Mouse (Mus musculus): ENCODE data around the gene Acad12. TPM values are rescaled to one million over a fixed set of nuclear protein-coding genes. Genes with fewer than 3 reads are reported as not detected.

Acad12 gene
- total RNA-seq, 2 experiments from 2014 or later, result 21.3 to 22.4 TPM

GRCm38 (mm10) chr5:121586400-121587039 is 32.2 kb downstream of the Acad12 start:
- intact Hi-C loops (cut with DNase I), result no loop called here
- peak; percentile 51 to 56 for DNase-seq

- no peak for DNase-seq
- intact Hi-C loops (cut with DNase I), result no loop called here
These were observed 33.0 kb downstream of the Acad12 start for GRCm38 (mm10) chr5:121585699-121586098.

GRCm38 (mm10) chr5:121585005-121585404 is 33.7 kb downstream of the Acad12 start:
- intact Hi-C loops (cut with DNase I), result no loop called here
- DNase-seq, result no peak

GRCm38 (mm10) chr5:121583765-121584501 is 34.8 kb downstream of the Acad12 start:
- intact Hi-C loops (cut with DNase I), result no loop called here
- DNase-seq, result peak; percentile 97 to 98

- DNase-seq, result no peak
- intact Hi-C loops (cut with DNase I), result no loop called here
These were observed 36.8 kb downstream of the Acad12 start for GRCm38 (mm10) chr5:121581945-121582344.

GRCm38 (mm10) chr5:121576927-121577488 is 41.7 kb downstream of the Acad12 start:
- intact Hi-C loops (cut with DNase I), result no loop called here
- peak; percentile 44 to 69 for DNase-seq

GRCm38 (mm10) chr5:121575867-121576266 is 42.9 kb downstream of the Acad12 start:
- intact Hi-C loops (cut with DNase I), result no loop called here

GRCm38 (mm10) chr5:121574145-121574544 is 44.6 kb downstream of the Acad12 start:
- intact Hi-C loops (cut with DNase I), result no loop called here
- no peak for DNase-seq

More at GRCm38 (mm10) chr5:121575867-121576266, 42.9 kb downstream of the Acad12 start:
- no peak for DNase-seq

- intact Hi-C loops (cut with DNase I), result no loop called here
- no peak for DNase-seq
These were observed 48.0 kb downstream of the Acad12 start for GRCm38 (mm10) chr5:121570787-121571186.

GRCm38 (mm10) chr5:121569881-121570420 is 48.8 kb downstream of the Acad12 start:
- DNase-seq, result no peak
- intact Hi-C loops (cut with DNase I), result no loop called here

GRCm38 (mm10) chr5:121566035-121566681 is 52.6 kb downstream of the Acad12 start:
- intact Hi-C loops (cut with DNase I), result loop anchor here (2.0 kb wide), 1 partner anchor 31 kb away; no protein-coding TSS in a partner anchor
- DNase-seq, result no peak

GRCm38 (mm10) chr5:121564468-121564895 is 54.3 kb downstream of the Acad12 start:
- intact Hi-C loops (cut with DNase I), result no loop called here
- peak; percentile 82 to 91 for DNase-seq

- intact Hi-C loops (cut with DNase I), result loop anchor here (2.0 kb wide), 1 partner anchor 40 kb away; no protein-coding TSS in a partner anchor
- DNase-seq, result no peak
These were observed 56.3 kb downstream of the Acad12 start for GRCm38 (mm10) chr5:121562436-121562835.

- peak in 1 of 2 experiments; percentile 38 for DNase-seq
- intact Hi-C loops (cut with DNase I), result no loop called here
These were observed 69.5 kb downstream of the Acad12 start for GRCm38 (mm10) chr5:121549196-121549595.

- intact Hi-C loops (cut with DNase I), result loop anchor here (2.0 kb wide), 1 partner anchor 58 kb away; no protein-coding TSS in a partner anchor
- DNase-seq, result no peak
These were observed 71.7 kb downstream of the Acad12 start for GRCm38 (mm10) chr5:121547084-121547483.

Other genes starting within 250 kb of the Acad12 start
- 10 to 100 TPM; 32.1 to 34.3 TPM for gene Trafd1, start 233.3 kb downstream of the Acad12 start, total RNA-seq (2021)
- 10 to 100 TPM; 24.3 to 26.1 TPM for gene Naa25, start 221.0 kb downstream of the Acad12 start, total RNA-seq (2021)
- gene Tmem116, start 167.0 kb downstream of the Acad12 start, total RNA-seq (2021), result 1 to 10 TPM; 5.0 to 6.3 TPM
- gene Erp29, start 166.4 kb downstream of the Acad12 start, total RNA-seq (2021), result 10 to 100 TPM; 32.4 to 36.7 TPM
- gene Adam1b, start 115.5 kb downstream of the Acad12 start, total RNA-seq (2021), result not detected
- 1 to 10 TPM; 1.6 to 1.7 TPM for gene Adam1a, start 73.5 kb downstream of the Acad12 start, total RNA-seq (2021)
- gene Gm42878, start 73.5 kb downstream of the Acad12 start, total RNA-seq (2021), result not detected
- 10 to 100 TPM; 79.5 to 81.0 TPM for gene Mapkapk5, start 73.0 kb downstream of the Acad12 start, total RNA-seq (2021)
- gene Aldh2, start 25.1 kb downstream of the Acad12 start, total RNA-seq (2021), result 100 to 1,000 TPM; 112 to 171 TPM
- 10 to 100 TPM in 1 of 2 experiments, 1 to 10 TPM in 1; 9.7 to 10.2 TPM for gene Acad10, start 41.6 kb upstream of the Acad12 start, total RNA-seq (2021)
- gene Brap, start 41.6 kb upstream of the Acad12 start, total RNA-seq (2021), result 10 to 100 TPM; 30.0 to 31.7 TPM
- 10 to 100 TPM; 84.9 to 95.4 TPM for gene Atxn2, start 92.4 kb upstream of the Acad12 start, total RNA-seq (2021)
- 10 to 100 TPM; 13.5 TPM for gene Sh2b3, start 218.7 kb upstream of the Acad12 start, total RNA-seq (2021)
- 1 to 10 TPM; 4.5 to 6.0 TPM for gene Pheta1, start 230.0 kb upstream of the Acad12 start, total RNA-seq (2021)

Data from gastrocnemius, postnatal 36 days (tissue).